Comparison of ENCODE assay signal across 9 mouse cellular contexts in genomic region chr14:54578063-54578462, GRCm38 (mm10). TPM values are rescaled to one million over a fixed set of nuclear protein-coding genes. Genes with fewer than 3 reads are reported as not detected.
DNase-seq lines count a peak whose midpoint lies in the region; ATAC-seq and TF ChIP-seq lines count a peak whose summit lies in the region.
"Had no signal": no experiment of that assay in that cellular context is flagged by ENCODE, and none has a peak within 500 bp of the region (broad histone marks: within the 10 kb centered on the region; RNA-seq: fewer than 3 reads in every experiment).

No protein-coding gene starts in this region.

- DNase-seq in left cerebral cortex, adult 2 months (ENCODE audit: extremely low spot score in 1 of 2, low spot score in 2 of 2) = no peak
- no peak for DNase-seq in left cerebral cortex, postnatal 4 days
- DNase-seq in brain, embryonic 14.5 days (ENCODE audit: low read depth) = peak; percentile 74
- DNase-seq in kidney, postnatal 4 days = peak; percentile 45 to 66
- no peak for DNase-seq in midbrain, embryonic 11.5 days (ENCODE audit: low spot score, missing footprints)
- DNase-seq in thymus, postnatal 4 days = peak; percentile 59
- DNase-seq in gastrocnemius, adult 8-10 months (ENCODE audit: low spot score in 2 of 2) = no peak

- no peaks in the 10 kb centered on the region for H3K27me3 ChIP-seq in heart, embryonic 13.5 days (replicated peaks)
- no peaks in the 10 kb centered on the region for H3K27me3 ChIP-seq in midbrain, embryonic 11.5 days (ENCODE audit: control insufficient read depth, insufficient read depth, low read length)

- WGBS in heart, embryonic 13.5 days = under 1% methylated on average over 10 of the region's 10 CpGs
- WGBS in midbrain, embryonic 11.5 days = 2% methylated on average over 10 of the region's 10 CpGs

- peaks cover 16% of the 10 kb centered on the region for H3K36me3 ChIP-seq in heart, embryonic 13.5 days
- no peaks in the 10 kb centered on the region for H3K36me3 ChIP-seq in midbrain, embryonic 11.5 days (ENCODE audit: control insufficient read depth, insufficient read depth, low read length)

- intact Hi-C loops in left cerebral cortex, adult 2 months (cut with DNase I) = no loop called here
- intact Hi-C loops in left cerebral cortex, postnatal 4 days (cut with DNase I) = no loop called here

- H3K27ac ChIP-seq in left cerebral cortex, adult 2 months = no peak overlapping the region
- H3K27ac ChIP-seq in heart, embryonic 13.5 days (replicated peaks) = peak overlapping the region; percentile 96
- H3K27ac ChIP-seq in midbrain, embryonic 11.5 days (ENCODE audit: low read depth, low read length) = peak overlapping the region; percentile 78

- peak; percentile 63 for TF ChIP-seq CTCF in left cerebral cortex, adult 2 months (IDR thresholded peaks at IDR 0.05)
- peak; percentile 46; the same call in 1 of the 2 replicates for TF ChIP-seq CTCF in brain, embryonic 14.5 days (IDR thresholded peaks at IDR 0.05; ENCODE audit: borderline replicate concordance, extremely low read depth, insufficient read depth, insufficient read length)

- peak overlapping the region; percentile 81 for H3K4me2 ChIP-seq in heart, embryonic 13.5 days
- peak overlapping the region; percentile 81 for H3K4me2 ChIP-seq in midbrain, embryonic 11.5 days

- H3K4me1 ChIP-seq in heart, embryonic 13.5 days = peaks cover 33% of the 10 kb centered on the region
- peaks cover 29% of the 10 kb centered on the region for H3K4me1 ChIP-seq in midbrain, embryonic 11.5 days (ENCODE audit: control insufficient read depth, insufficient read depth, low read length)

- peak overlapping the region; percentile 99 for H3K9ac ChIP-seq in heart, embryonic 13.5 days
- H3K9ac ChIP-seq in midbrain, embryonic 11.5 days (ENCODE audit: low read length) = peak overlapping the region; percentile 94

- ATAC-seq in heart, embryonic 13.5 days (ENCODE audit: extremely low read depth, insufficient number of reproducible peaks, low FRiP score, low TSS enrichment) = no peak
- no peak for ATAC-seq in midbrain, embryonic 11.5 days (ENCODE audit: low FRiP score)

- H3K9me3 ChIP-seq in heart, embryonic 13.5 days = no peaks in the 10 kb centered on the region
- no peaks in the 10 kb centered on the region for H3K9me3 ChIP-seq in midbrain, embryonic 11.5 days (ENCODE audit: control insufficient read depth, low read length)

- peak overlapping the region; percentile 53 for H3K4me3 ChIP-seq in left cerebral cortex, adult 2 months
- H3K4me3 ChIP-seq in heart, embryonic 13.5 days = peak overlapping the region; percentile 92
- H3K4me3 ChIP-seq in midbrain, embryonic 11.5 days (ENCODE audit: low read depth, low read length) = peak overlapping the region; percentile 91

- TF ChIP-seq POLR2A in brain, embryonic 14.5 days (IDR thresholded peaks at IDR 0.05; ENCODE audit: borderline replicate concordance, extremely low read depth, insufficient read depth, insufficient read length, poor library complexity, severe bottlenecking) = no peak

RNA-seq across cellular contexts. Expression of gene Ajuba, which starts 0.7 kb away (rescaled TPM):
- 1 to 10 TPM; 1.3 to 2.8 TPM for total RNA-seq in left cerebral cortex, adult 2 months (2021)
- total RNA-seq in left cerebral cortex, postnatal 4 days (2021) = 1 to 10 TPM; 4.2 TPM
- 17.6 and 17.9 TPM in 2 replicates for polyA plus RNA-seq in brain, embryonic 14.5 days (2012; rRNA removed)
- polyA plus RNA-seq in heart, embryonic 13.5 days (2015; fragmentation: Nextera tagmentation; extraction: Ambion mirVana) = 28.1 and 29.6 TPM in 2 replicates
- 24.3 and 25.1 TPM in 2 replicates for polyA plus RNA-seq in midbrain, embryonic 11.5 days (2014; fragmentation: Nextera tagmentation; extraction: Ambion mirVana)
- 1 to 10 TPM in 2 of 4 experiments, under 1 TPM in 2; 0.87 to 1.8 (median 1.3) TPM for total RNA-seq in gastrocnemius, adult 8-10 months (2022)

RNA-seq across cellular contexts. Expression of gene Haus4, which starts 23.6 kb away (rescaled TPM):
- total RNA-seq in left cerebral cortex, adult 2 months (2021) = 1 to 10 TPM; 2.2 to 2.7 TPM
- total RNA-seq in left cerebral cortex, postnatal 4 days (2021) = 1 to 10 TPM; 8.1 to 9.1 TPM
- polyA plus RNA-seq in brain, embryonic 14.5 days (2012; rRNA removed) = 15.5 and 18.8 TPM in 2 replicates
- 42.0 and 43.5 TPM in 2 replicates for polyA plus RNA-seq in heart, embryonic 13.5 days (2015; fragmentation: Nextera tagmentation; extraction: Ambion mirVana)
- polyA plus RNA-seq in midbrain, embryonic 11.5 days (2014; fragmentation: Nextera tagmentation; extraction: Ambion mirVana) = 35.3 and 41.9 TPM in 2 replicates
- total RNA-seq in gastrocnemius, adult 8-10 months (2022) = 1 to 10 TPM; 1.6 to 3.5 (median 3.1) TPM

RNA-seq across cellular contexts. Expression of gene 4931414P19Rik, which starts 27.7 kb away (rescaled TPM):
- 1 to 10 TPM; 8.3 to 9.0 TPM for total RNA-seq in left cerebral cortex, adult 2 months (2021)
- 1 to 10 TPM; 3.2 to 4.4 TPM for total RNA-seq in left cerebral cortex, postnatal 4 days (2021)
- polyA plus RNA-seq in brain, embryonic 14.5 days (2012; rRNA removed) = 12.8 and 14.5 TPM in 2 replicates
- polyA plus RNA-seq in heart, embryonic 13.5 days (2015; fragmentation: Nextera tagmentation; extraction: Ambion mirVana) = 5.8 and 6.0 TPM in 2 replicates
- 5.9 and 8.5 TPM in 2 replicates for polyA plus RNA-seq in midbrain, embryonic 11.5 days (2014; fragmentation: Nextera tagmentation; extraction: Ambion mirVana)
- total RNA-seq in gastrocnemius, adult 8-10 months (2022) = 1 to 10 TPM; 2.0 to 2.8 (median 2.6) TPM

RNA-seq across cellular contexts. Expression of gene Psmb5, which starts 39.8 kb away (rescaled TPM):
- total RNA-seq in left cerebral cortex, adult 2 months (2021) = 100 to 1,000 TPM; 166 to 167 TPM
- total RNA-seq in left cerebral cortex, postnatal 4 days (2021) = 100 to 1,000 TPM; 182 to 197 TPM
- polyA plus RNA-seq in brain, embryonic 14.5 days (2012; rRNA removed) = 257 and 335 TPM in 2 replicates
- polyA plus RNA-seq in heart, embryonic 13.5 days (2015; fragmentation: Nextera tagmentation; extraction: Ambion mirVana) = 323 and 363 TPM in 2 replicates
- polyA plus RNA-seq in midbrain, embryonic 11.5 days (2014; fragmentation: Nextera tagmentation; extraction: Ambion mirVana) = 396 and 453 TPM in 2 replicates
- total RNA-seq in gastrocnemius, adult 8-10 months (2022) = 100 to 1,000 TPM; 183 to 192 (median 187) TPM

RNA-seq across cellular contexts. Expression of gene Psmb11, which starts 43.2 kb away (rescaled TPM):
- not detected for total RNA-seq in left cerebral cortex, adult 2 months (2021)
- not detected for total RNA-seq in left cerebral cortex, postnatal 4 days (2021)
- 0.07 TPM in 1 of 2 replicates, not detected in the other for polyA plus RNA-seq in brain, embryonic 14.5 days (2012; rRNA removed)
- 0.23 and 0.68 TPM in 2 replicates for polyA plus RNA-seq in heart, embryonic 13.5 days (2015; fragmentation: Nextera tagmentation; extraction: Ambion mirVana)
- polyA plus RNA-seq in midbrain, embryonic 11.5 days (2014; fragmentation: Nextera tagmentation; extraction: Ambion mirVana) = 0.04 TPM in 1 of 2 replicates, not detected in the other
- not detected for total RNA-seq in gastrocnemius, adult 8-10 months (2022)
- total RNA-seq: gastrocnemius, postnatal 4 days had no signal

Comparison
In these comparisons a context has a peak if more than half of its experiments do, and no peak if none do; other contexts are left out.
1. DNase-seq: peak in brain, embryonic 14.5 days (single experiment), kidney, postnatal 4 days (2 of 2) and thymus, postnatal 4 days (single experiment); none in left cerebral cortex, adult 2 months (0 of 2), left cerebral cortex, postnatal 4 days (single experiment), midbrain, embryonic 11.5 days (single experiment) and gastrocnemius, adult 8-10 months (0 of 2).
2. Peak in every context shown above with its lines, with median percentiles within 50 percentile points of each other: H3K4me3 ChIP-seq.